Mouse (Mus musculus): Measurements from ENCODE around the gene Gm13089. TPM values are rescaled to one million over a fixed set of nuclear protein-coding genes. Genes with fewer than 3 reads are reported as not detected.
"Not testable (repeated sequence)": the region's sequence is repeated elsewhere in the genome, so short reads cannot be mapped to it uniquely, and the experiment has no call there.

Gm13089 gene
- polyA plus RNA-seq (2016; fragmentation: Nextera tagmentation; extraction: Ambion mirVana): not detected in 2 replicates

DNA sequence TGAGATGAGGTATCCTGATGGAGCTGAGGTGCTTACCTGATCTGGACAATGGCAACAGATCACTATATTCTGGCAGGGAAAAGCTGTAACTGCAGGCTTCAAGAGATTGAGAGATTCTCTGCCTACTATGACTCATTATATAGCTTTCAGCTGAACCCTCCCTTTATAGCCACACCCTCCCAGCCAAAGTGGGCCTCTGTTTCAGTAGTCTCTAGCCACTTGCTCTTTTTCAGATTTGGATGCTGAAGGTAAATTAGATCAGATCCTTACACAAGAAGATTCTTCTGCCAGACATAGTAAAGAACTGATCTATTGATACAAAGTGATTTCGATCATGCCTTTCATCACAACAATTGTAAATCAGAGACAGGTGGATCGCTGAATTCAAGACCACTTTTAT lies at the start of gene Gm13089:
TSS of gene Gm13089 (minus strand) at position 101 of the 400 bp plus-strand sequence.
- no peaks in the 10 kb centered on the region for H3K4me1 ChIP-seq (replicated peaks)
- no peak within 1 kb of the TSS for H3K4me3 ChIP-seq (replicated peaks)
- H3K9ac ChIP-seq (replicated peaks): no peak within 1 kb of the TSS
- no peak within 1 kb of the TSS for H3K4me2 ChIP-seq
- 86% methylated on average over 2 of the region's 2 CpGs for WGBS
- no peaks in the 10 kb centered on the region for H3K36me3 ChIP-seq
- no peaks in the 10 kb centered on the region for H3K27me3 ChIP-seq
- no peak within 1 kb of the TSS for H3K27ac ChIP-seq
- H3K9me3 ChIP-seq: peaks cover 33% of the 10 kb centered on the region
- no peak for ATAC-seq (ENCODE audit: insufficient number of reproducible peaks, insufficient read depth, low FRiP score, low TSS enrichment, low read depth)

DNA sequence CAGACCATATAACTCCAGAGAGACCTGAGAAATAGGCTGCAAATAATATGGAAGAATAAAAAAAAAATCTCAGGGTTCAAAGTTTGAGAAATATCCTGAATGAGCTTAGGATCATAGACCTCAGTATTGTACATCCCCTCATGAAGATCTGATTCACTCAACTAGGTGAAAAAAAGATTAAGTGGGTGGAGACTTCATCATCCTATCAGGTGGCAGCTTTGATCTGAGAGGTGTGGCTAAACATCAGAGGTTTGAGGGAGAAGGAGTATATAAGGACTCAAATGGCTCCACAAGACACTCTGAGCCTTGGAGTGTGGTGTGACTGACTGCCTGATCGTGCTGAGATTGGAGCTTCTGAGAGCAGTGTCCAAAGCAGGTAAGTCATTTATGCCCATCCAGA lies 16.6 kb upstream of the Gm13089 start, which contains the start of gene Gm13078:
TSS of gene Gm13078 (plus strand) at position 301 of the 400 bp plus-strand sequence.
- ATAC-seq (ENCODE audit: insufficient number of reproducible peaks, insufficient read depth, low FRiP score, low TSS enrichment, low read depth): no peak
- no peaks in the 10 kb centered on the region for H3K27me3 ChIP-seq
- H3K4me1 ChIP-seq (replicated peaks): no peaks in the 10 kb centered on the region
- no peak within 1 kb of the TSS for H3K4me3 ChIP-seq (replicated peaks)
- no peaks in the 10 kb centered on the region for H3K36me3 ChIP-seq
- 100% methylated on average over 1 of the region's 1 CpGs for WGBS
- no peak within 1 kb of the TSS for H3K27ac ChIP-seq
- H3K4me2 ChIP-seq: no peak within 1 kb of the TSS
- H3K9ac ChIP-seq (replicated peaks): no peak within 1 kb of the TSS
- H3K9me3 ChIP-seq: peaks cover 34% of the 10 kb centered on the region

DNA sequence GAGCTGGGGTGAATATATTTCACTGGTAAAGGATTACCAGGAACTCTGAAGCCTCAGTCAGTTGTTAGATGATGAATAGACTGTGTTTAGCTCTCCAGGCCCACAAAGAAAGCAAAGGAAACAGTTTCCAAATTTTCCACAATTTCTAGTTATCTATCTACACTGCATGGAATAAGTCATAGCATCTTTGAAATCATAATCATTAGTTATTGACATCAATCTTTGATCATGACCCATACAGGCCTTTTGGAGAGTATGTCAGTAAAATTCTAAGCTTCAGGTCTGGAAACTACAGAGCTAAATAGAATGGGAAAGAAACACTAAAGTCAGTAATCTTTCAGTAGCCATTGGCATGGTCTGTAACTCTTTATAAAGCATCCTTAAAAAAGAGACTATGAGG lies 45.4 kb downstream of the Gm13089 start, which contains the start of gene Gm13088:
TSS of gene Gm13088 (minus strand) at position 101 of the 400 bp plus-strand sequence.
- H3K4me1 ChIP-seq (replicated peaks); H3K4me2 ChIP-seq; H3K4me3 ChIP-seq (replicated peaks); H3K36me3 ChIP-seq; H3K27me3 ChIP-seq; H3K9ac ChIP-seq (replicated peaks); ATAC-seq (ENCODE audit: insufficient number of reproducible peaks, insufficient read depth, low FRiP score, low TSS enrichment, low read depth); H3K27ac ChIP-seq: not testable (repeated sequence)
- peaks cover 20% of the 10 kb centered on the region; the same call in 1 of the 2 replicates for H3K9me3 ChIP-seq

Other genes starting within 250 kb of the Gm13089 start
- gene Gm13043, start 191.4 kb downstream of the Gm13089 start, polyA plus RNA-seq (2016; fragmentation: Nextera tagmentation; extraction: Ambion mirVana): not detected in 2 replicates
- gene Gm13040, start 166.8 kb downstream of the Gm13089 start, polyA plus RNA-seq (2016; fragmentation: Nextera tagmentation; extraction: Ambion mirVana): not detected in 2 replicates
- gene BC080695, start 151.0 kb downstream of the Gm13089 start, polyA plus RNA-seq (2016; fragmentation: Nextera tagmentation; extraction: Ambion mirVana): not detected in 2 replicates
- gene Gm13057, start 151.0 kb downstream of the Gm13089 start, polyA plus RNA-seq (2016; fragmentation: Nextera tagmentation; extraction: Ambion mirVana): not detected in 2 replicates
- not detected in 2 replicates for gene Gm13083, start 87.7 kb downstream of the Gm13089 start, polyA plus RNA-seq (2016; fragmentation: Nextera tagmentation; extraction: Ambion mirVana)
- gene Gm13088, start 45.5 kb downstream of the Gm13089 start, polyA plus RNA-seq (2016; fragmentation: Nextera tagmentation; extraction: Ambion mirVana): not detected in 2 replicates
- not detected in 2 replicates for gene Gm13078, start 16.7 kb upstream of the Gm13089 start, polyA plus RNA-seq (2016; fragmentation: Nextera tagmentation; extraction: Ambion mirVana)
- not detected in 2 replicates for gene Gm13023, start 86.6 kb upstream of the Gm13089 start, polyA plus RNA-seq (2016; fragmentation: Nextera tagmentation; extraction: Ambion mirVana)
- gene Gm13084, start 113.4 kb upstream of the Gm13089 start, polyA plus RNA-seq (2016; fragmentation: Nextera tagmentation; extraction: Ambion mirVana): not detected in 2 replicates
- not detected in 2 replicates for gene Gm13103, start 143.8 kb upstream of the Gm13089 start, polyA plus RNA-seq (2016; fragmentation: Nextera tagmentation; extraction: Ambion mirVana)
- gene Pramef6, start 197.7 kb upstream of the Gm13089 start, polyA plus RNA-seq (2016; fragmentation: Nextera tagmentation; extraction: Ambion mirVana): not detected in 2 replicates
- not detected in 2 replicates for gene Pramef25, start 248.3 kb upstream of the Gm13089 start, polyA plus RNA-seq (2016; fragmentation: Nextera tagmentation; extraction: Ambion mirVana)